Mouse (Mus musculus): ENCODE data around the gene Lrrc32.

GRCm38 (mm10) chr7:98543853-98544370 is 54.8 kb downstream of the Lrrc32 start:
- TF ChIP-seq CTCF (IDR thresholded peaks at IDR 0.05) (no peak), EP300 (IDR thresholded peaks at IDR 0.05) (0 out of 2 replicates have a peak, but pooled peaks have one; percentile 1)
